Mouse (Mus musculus) hindbrain, embryonic 12.5 days (tissue): ENCODE measurements around the gene Cyp2c67. TPM values are rescaled to one million over a fixed set of nuclear protein-coding genes. Genes with fewer than 3 reads are reported as not detected.
"Not testable (repeated sequence)": the region's sequence is repeated elsewhere in the genome, so short reads cannot be mapped to it uniquely, and the experiment has no call there.

Experiments
- ATAC-seq: fragments of 200-750 bp; cut with Nextera tagmentation; 2 replicates; pipeline ENCODE4 v1.8.0; 2017; ENCODE audit warnings: moderate TSS enrichment; ENCODE audit not compliant: low FRiP score
- H3K27ac ChIP-seq: fragments of 300-500 bp; sonication (generic); 2 replicates; pipeline ENCODE4 v1.5.1; 2016; ENCODE audit warnings: mild to moderate bottlenecking
- H3K27me3 ChIP-seq: fragments of 300-500 bp; sonication (generic); 2 replicates; pipeline ENCODE4 v1.6.1; 2016; ENCODE audit warnings: mild to moderate bottlenecking
- H3K36me3 ChIP-seq: fragments of 300-500 bp; sonication (generic); 2 replicates; pipeline ENCODE4 v1.6.1; 2016; ENCODE audit warnings: mild to moderate bottlenecking
- H3K4me1 ChIP-seq: fragments of 300-500 bp; sonication (generic); 2 replicates; pipeline ENCODE4 v1.6.1; 2016
- H3K4me2 ChIP-seq: fragments of 300-500 bp; sonication (generic); replicated peaks from 2 replicates; pipeline ENCODE4 v1.6.1; 2016; ENCODE audit warnings: mild to moderate bottlenecking
- H3K4me3 ChIP-seq: fragments of 300-500 bp; sonication (generic); 2 replicates; pipeline ENCODE4 v1.5.1; 2016; ENCODE audit warnings: mild to moderate bottlenecking
- H3K9ac ChIP-seq: fragments of 300-500 bp; sonication (generic); 2 replicates; pipeline ENCODE4 v1.6.1; 2016; ENCODE audit warnings: mild to moderate bottlenecking, moderate library complexity
- H3K9me3 ChIP-seq: fragments of 300-500 bp; sonication (generic); replicated peaks from 2 replicates; pipeline ENCODE4 v1.6.1; 2016; ENCODE audit warnings: mild to moderate bottlenecking
- WGBS: fragments of 180-500 bp; shearing (Covaris S2); methylation state at CpG from one replicate; pipeline ENCODE4 v1.1.7; 2016; 5-methylcytosine and 5-hydroxymethylcytosine counted together
- polyA plus RNA-seq: library from polyadenylated mRNA; unstranded; fragments of >200 nt; fragmentation: Nextera tagmentation; extraction: Ambion mirVana; gene quantifications from 2 replicates; pipeline ENCODE4 v1.2.1, GENCODE M21; 2016

Gene Cyp2c67
- polyA plus RNA-seq: not detected in 2 replicates

- ATAC-seq: no peak
- Histone ChIP-seq H3K27ac (no peak within 1 kb of the TSS), H3K4me1 (no peaks in the 10 kb centered on the region), H3K4me2 (no peak within 1 kb of the TSS), H3K27me3 (no peaks in the 10 kb centered on the region), H3K4me3 (no peak within 1 kb of the TSS), H3K9ac (no peak within 1 kb of the TSS), H3K9me3 (peaks cover 12% of the 10 kb centered on the region; the same call in 1 of the 2 replicates), H3K36me3 (no peaks in the 10 kb centered on the region)
- WGBS: 87% methylated on average over 1 of the region's 1 CpGs
Observed at GRCm38 (mm10) chr19:39648938-39649337, at the start of gene Cyp2c67. Gene Cyp2c67 (minus strand): TSS chr19:39649051.

- not testable (repeated sequence) for H3K36me3 ChIP-seq, H3K4me2 ChIP-seq, H3K9ac ChIP-seq, ATAC-seq, H3K9me3 ChIP-seq, H3K4me1 ChIP-seq, H3K27ac ChIP-seq, H3K4me3 ChIP-seq, H3K27me3 ChIP-seq
Observed at GRCm38 (mm10) chr19:39665650-39666049, 16.8 kb upstream of the Cyp2c67 start.

- Histone ChIP-seq H3K4me3 (no peak overlapping the region), H3K4me2 (no peak overlapping the region), H3K27ac (no peak overlapping the region), H3K4me1 (no peaks in the 10 kb centered on the region), H3K9me3 (peaks cover 4% of the 10 kb centered on the region; the same call in 1 of the 2 replicates), H3K9ac (no peak overlapping the region), H3K36me3 (no peaks in the 10 kb centered on the region), H3K27me3 (no peaks in the 10 kb centered on the region)
- ATAC-seq: no peak
- 64% methylated on average over 1 of the region's 1 CpGs for WGBS
Observed at GRCm38 (mm10) chr19:39652381-39652780, 3.5 kb upstream of the Cyp2c67 start.

GRCm38 (mm10) chr19:39647519-39647918, 1.3 kb downstream of the Cyp2c67 start:
- no peak for ATAC-seq
- Histone ChIP-seq H3K27me3 (no peaks in the 10 kb centered on the region), H3K27ac (no peak overlapping the region), H3K4me2 (no peak overlapping the region), H3K4me1 (no peaks in the 10 kb centered on the region), H3K4me3 (no peak overlapping the region), H3K9me3 (peaks cover 12% of the 10 kb centered on the region; the same call in 1 of the 2 replicates), H3K36me3 (no peaks in the 10 kb centered on the region), H3K9ac (no peak overlapping the region)
- WGBS: 93% methylated on average over 9 of the region's 9 CpGs

- peaks cover 12% of the 10 kb centered on the region; the same call in 1 of the 2 replicates for H3K9me3 ChIP-seq
- H3K9ac ChIP-seq, H3K36me3 ChIP-seq, H3K4me2 ChIP-seq, H3K4me1 ChIP-seq, ATAC-seq, H3K4me3 ChIP-seq, H3K27me3 ChIP-seq, H3K27ac ChIP-seq: not testable (repeated sequence)
- 86% methylated on average over 7 of the region's 7 CpGs for WGBS
Observed at GRCm38 (mm10) chr19:39644551-39644950, 4.3 kb downstream of the Cyp2c67 start.

Other genes with a start within 250 kb of the Cyp2c67 start
- gene Cyp2c38, start 186.0 kb downstream of the Cyp2c67 start, polyA plus RNA-seq: not detected in 2 replicates
- gene Cyp2c39, start 138.2 kb downstream of the Cyp2c67 start, polyA plus RNA-seq: not detected in 2 replicates
- not detected in 2 replicates for gene Cyp2c68, start 92.0 kb upstream of the Cyp2c67 start, polyA plus RNA-seq
- gene Cyp2c40, start 163.8 kb upstream of the Cyp2c67 start, polyA plus RNA-seq: not detected in 2 replicates
- not detected in 2 replicates for gene Cyp2c69, start 237.7 kb upstream of the Cyp2c67 start, polyA plus RNA-seq